Mouse (Mus musculus) limb, embryonic 12.5 days (tissue): ENCODE data around the gene Mthfsd. TPM values are rescaled to one million over a fixed set of nuclear protein-coding genes. Genes with fewer than 3 reads are reported as not detected.

Experiments used
- ATAC-seq: fragments of 200-750 bp; cut with Nextera tagmentation; 2 replicates; pipeline ENCODE4 v1.8.0; 2017; ENCODE audit warnings: low read depth, moderate TSS enrichment; ENCODE audit not compliant: insufficient number of reproducible peaks, insufficient read depth, low FRiP score, low TSS enrichment
- H3K27ac ChIP-seq: fragments of 300-500 bp; sonication (generic); 2 replicates; pipeline ENCODE4 v1.5.1; 2016; ENCODE audit warnings: mild to moderate bottlenecking, moderate library complexity
- H3K27me3 ChIP-seq: fragments of 300-500 bp; sonication (generic); 2 replicates; pipeline ENCODE4 v1.6.1; 2016; ENCODE audit warnings: mild to moderate bottlenecking, moderate library complexity
- H3K36me3 ChIP-seq: fragments of 300-500 bp; sonication (generic); 2 replicates; pipeline ENCODE4 v1.6.1; 2016; ENCODE audit warnings: mild to moderate bottlenecking, moderate library complexity
- H3K4me1 ChIP-seq: fragments of 300-500 bp; sonication (generic); replicated peaks from 2 replicates; pipeline ENCODE4 v1.6.1; 2016
- H3K4me2 ChIP-seq: fragments of 300-500 bp; sonication (generic); 2 replicates; pipeline ENCODE4 v1.6.1; 2016; ENCODE audit warnings: mild to moderate bottlenecking, moderate library complexity
- H3K4me3 ChIP-seq: fragments of 300-500 bp; sonication (generic); replicated peaks from 2 replicates; pipeline ENCODE4 v1.5.1; 2016; ENCODE audit warnings: mild to moderate bottlenecking
- H3K9ac ChIP-seq: fragments of 300-500 bp; sonication (generic); replicated peaks from 2 replicates; pipeline ENCODE4 v1.6.1; 2016; ENCODE audit warnings: mild to moderate bottlenecking, moderate library complexity
- H3K9me3 ChIP-seq: fragments of 300-500 bp; sonication (generic); 2 replicates; pipeline ENCODE4 v1.6.1; 2016; ENCODE audit warnings: mild to moderate bottlenecking, moderate library complexity
- WGBS: fragments of 180-500 bp; shearing (Covaris S2); methylation state at CpG from one replicate; pipeline ENCODE4 v1.1.7; 2016; 5-methylcytosine and 5-hydroxymethylcytosine counted together
- polyA plus RNA-seq: library from polyadenylated mRNA; unstranded; fragments of >200 nt; fragmentation: Nextera tagmentation; extraction: Ambion mirVana; gene quantifications from 2 replicates; pipeline ENCODE4 v1.2.1, GENCODE M21; 2016

Mthfsd gene
- polyA plus RNA-seq, 1 experiment from 2014 or later = 71.7 TPM

DNA sequence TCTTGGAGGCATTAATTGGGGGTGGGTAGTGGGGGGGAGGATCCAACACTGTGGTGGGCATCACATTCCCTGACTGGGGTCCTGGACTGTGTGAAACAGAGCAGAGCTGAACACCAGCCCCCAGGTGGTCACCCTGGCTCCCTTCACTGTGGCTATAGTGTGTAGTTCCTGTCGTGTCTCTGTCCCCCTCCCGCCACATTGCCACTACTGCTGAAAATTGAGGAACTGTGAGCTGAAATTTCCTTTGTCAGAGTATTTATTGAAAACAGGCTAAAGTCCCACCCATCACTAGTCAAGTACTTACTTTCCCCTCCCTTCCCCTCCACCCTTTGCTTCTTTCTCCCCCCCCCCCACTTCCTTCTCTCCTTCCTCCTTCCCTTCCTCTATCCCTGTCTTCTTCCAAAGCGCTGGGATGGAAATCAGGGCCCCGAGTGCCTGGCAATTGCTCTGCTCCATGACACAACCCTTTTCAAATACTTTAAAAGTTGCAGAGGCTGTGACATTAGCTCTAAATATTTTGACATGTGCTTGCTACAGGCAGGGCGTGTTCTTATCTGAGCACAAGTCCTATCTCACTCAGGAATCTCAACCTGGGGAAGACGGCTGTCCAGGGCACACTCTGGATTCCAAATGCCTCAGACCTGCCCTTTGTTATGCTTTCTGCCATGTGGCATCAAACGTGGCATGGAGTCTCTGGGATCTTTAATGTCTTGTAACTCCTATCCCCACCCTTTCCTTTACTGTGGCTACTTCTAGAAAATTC, 3.1 kb upstream of the Mthfsd start:
- no peak for ATAC-seq
- no peak overlapping the region for H3K4me3 ChIP-seq
- 52% methylated on average over 7 of the region's 7 CpGs for WGBS
- H3K27me3 ChIP-seq = peaks cover 57% of the 10 kb centered on the region
- H3K9me3 ChIP-seq = no peaks in the 10 kb centered on the region
- no peak overlapping the region for H3K9ac ChIP-seq
- no peak overlapping the region for H3K27ac ChIP-seq
- H3K4me1 ChIP-seq = peaks cover 42% of the 10 kb centered on the region
- peaks cover 5% of the 10 kb centered on the region for H3K36me3 ChIP-seq
- no peak overlapping the region for H3K4me2 ChIP-seq

DNA sequence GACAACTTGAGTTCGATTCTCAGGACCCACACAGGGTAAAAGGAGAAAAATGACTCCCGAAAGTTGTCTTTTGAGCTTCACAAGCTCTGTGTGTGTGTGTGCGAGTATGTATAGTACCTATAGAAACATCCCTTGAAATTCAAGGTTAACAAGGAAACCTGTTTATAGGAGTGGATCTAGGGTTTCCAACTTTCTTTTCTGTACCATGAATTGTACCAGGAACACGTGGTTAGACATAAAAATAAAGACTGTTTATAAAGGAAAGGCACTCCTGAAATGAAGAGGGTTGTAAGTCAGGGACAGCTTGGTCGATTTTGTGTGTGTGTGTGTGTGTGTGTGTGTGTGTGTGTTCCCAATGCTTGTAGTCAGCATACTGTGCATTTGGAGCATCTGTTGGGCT, 465 bp upstream of the Mthfsd start:
- H3K27ac ChIP-seq = peak overlapping the region; percentile 77; the same call in 1 of the 2 replicates
- H3K27me3 ChIP-seq = peaks cover 34% of the 10 kb centered on the region
- H3K4me1 ChIP-seq = peaks cover 21% of the 10 kb centered on the region
- no peaks in the 10 kb centered on the region for H3K9me3 ChIP-seq
- peak overlapping the region; percentile 90 for H3K4me3 ChIP-seq
- peak; percentile 3 for ATAC-seq
- peak overlapping the region; percentile 48 for H3K9ac ChIP-seq
- WGBS = 14% methylated on average over 5 of the region's 5 CpGs
- H3K36me3 ChIP-seq = peaks cover 24% of the 10 kb centered on the region
- peak overlapping the region; percentile 90 for H3K4me2 ChIP-seq

GRCm38 (mm10) chr8:121104049-121104818, 4.0 kb downstream of the Mthfsd start:
- H3K9ac ChIP-seq = no peak overlapping the region
- H3K4me1 ChIP-seq = peaks cover 18% of the 10 kb centered on the region
- no peak overlapping the region for H3K4me3 ChIP-seq
- H3K27me3 ChIP-seq = no peaks in the 10 kb centered on the region
- ATAC-seq = no peak
- H3K9me3 ChIP-seq = no peaks in the 10 kb centered on the region
- H3K4me2 ChIP-seq = no peak overlapping the region
- H3K27ac ChIP-seq = no peak overlapping the region
- 47% methylated on average over 17 of the region's 17 CpGs for WGBS
- peaks cover 68% of the 10 kb centered on the region for H3K36me3 ChIP-seq

- Histone ChIP-seq H3K4me3 (no peak overlapping the region), H3K4me2 (no peak overlapping the region), H3K36me3 (peaks cover 20% of the 10 kb centered on the region), H3K4me1 (peaks cover 2% of the 10 kb centered on the region), H3K9ac (no peak overlapping the region), H3K27ac (no peak overlapping the region), H3K27me3 (peaks cover 61% of the 10 kb centered on the region), H3K9me3 (no peaks in the 10 kb centered on the region)
- 68% methylated on average over 6 of the region's 6 CpGs for WGBS
- no peak for ATAC-seq
Measured at GRCm38 (mm10) chr8:121093496-121093895, 14.7 kb downstream of the Mthfsd start.

DNA sequence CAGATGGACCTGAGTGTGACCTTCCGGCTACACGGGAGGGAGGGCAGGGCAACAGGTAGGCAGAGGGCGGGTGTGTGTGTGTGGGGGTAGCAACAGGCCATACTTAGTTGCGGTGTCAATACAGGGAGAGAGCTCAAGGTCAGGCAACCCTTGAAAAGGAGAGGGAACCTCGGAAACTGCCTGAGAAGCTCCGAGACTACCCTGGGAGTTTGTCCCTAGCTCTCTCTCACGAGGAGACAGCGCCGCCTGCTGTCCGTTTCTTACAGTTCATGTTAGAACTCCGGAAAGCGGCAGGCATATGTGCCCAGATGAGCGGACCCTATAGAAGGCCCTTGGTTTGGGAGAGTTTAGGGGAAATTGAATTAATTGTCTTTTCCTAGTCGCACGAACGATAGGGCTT, 15.6 kb downstream of the Mthfsd start:
- Histone ChIP-seq H3K9me3 (no peaks in the 10 kb centered on the region), H3K27ac (no peak overlapping the region), H3K9ac (no peak overlapping the region), H3K4me3 (no peak overlapping the region), H3K36me3 (peaks cover 11% of the 10 kb centered on the region), H3K27me3 (peaks cover 69% of the 10 kb centered on the region), H3K4me2 (no peak overlapping the region), H3K4me1 (peaks cover 2% of the 10 kb centered on the region)
- ATAC-seq = peak; percentile 53
- WGBS = 4% methylated on average over 16 of the region's 16 CpGs

DNA sequence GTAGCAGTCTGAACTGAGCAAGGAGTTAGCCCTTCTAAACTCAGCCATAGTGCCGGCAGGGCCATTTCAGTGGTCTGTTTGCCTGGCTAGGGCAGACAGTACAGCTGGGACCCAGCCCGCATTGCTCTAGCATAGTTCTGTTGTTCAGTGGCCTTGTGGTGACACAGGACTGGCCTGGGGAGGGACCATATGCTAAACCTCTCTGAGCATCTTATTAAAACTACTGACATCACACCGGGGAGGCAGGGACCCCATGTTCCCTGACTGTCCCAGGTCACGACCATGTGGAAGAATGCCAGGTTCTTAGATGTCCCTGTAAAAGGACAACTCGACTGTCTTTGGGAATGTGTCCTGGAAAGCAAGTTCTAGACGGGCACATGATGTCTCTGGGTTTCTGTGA, 16.1 kb downstream of the Mthfsd start:
- Histone ChIP-seq H3K4me3 (no peak overlapping the region), H3K36me3 (peaks cover 7% of the 10 kb centered on the region), H3K27ac (no peak overlapping the region), H3K4me1 (peaks cover 2% of the 10 kb centered on the region), H3K9me3 (no peaks in the 10 kb centered on the region), H3K27me3 (peaks cover 73% of the 10 kb centered on the region), H3K4me2 (no peak overlapping the region), H3K9ac (no peak overlapping the region; the same call in 1 of the 2 replicates)
- 0 out of 2 replicates have a peak, but pooled peaks have one; percentile 9 for ATAC-seq
- 28% methylated on average over 6 of the region's 6 CpGs for WGBS

GRCm38 (mm10) chr8:121090716-121091115, 17.5 kb downstream of the Mthfsd start:
- Histone ChIP-seq H3K4me2 (no peak overlapping the region), H3K27ac (no peak overlapping the region), H3K4me3 (no peak overlapping the region)

GRCm38 (mm10) chr8:121089631-121090380, 18.4 kb downstream of the Mthfsd start:
- Histone ChIP-seq H3K9me3 (no peaks in the 10 kb centered on the region), H3K27ac (no peak overlapping the region), H3K9ac (no peak overlapping the region), H3K27me3 (peaks cover 95% of the 10 kb centered on the region), H3K4me3 (0 out of 2 replicates have a peak overlapping the region, but pooled peaks have one; percentile 3), H3K4me2 (peak overlapping the region; percentile 8; the same call in 1 of the 2 replicates), H3K4me1 (peaks cover 7% of the 10 kb centered on the region), H3K36me3 (no peaks in the 10 kb centered on the region)
- no peak for ATAC-seq
- 5% methylated on average over 32 of the region's 32 CpGs for WGBS

More at GRCm38 (mm10) chr8:121090716-121091115, 17.5 kb downstream of the Mthfsd start:
- Histone ChIP-seq H3K4me1 (peaks cover 2% of the 10 kb centered on the region), H3K27me3 (peaks cover 88% of the 10 kb centered on the region), H3K9me3 (no peaks in the 10 kb centered on the region), H3K9ac (no peak overlapping the region), H3K36me3 (no peaks in the 10 kb centered on the region)
- 0% methylated on average over 1 of the region's 1 CpGs for WGBS
- ATAC-seq = no peak

- Histone ChIP-seq H3K4me2 (peak overlapping the region; percentile 8; the same call in 1 of the 2 replicates), H3K4me3 (0 out of 2 replicates have a peak overlapping the region, but pooled peaks have one; percentile 3), H3K36me3 (no peaks in the 10 kb centered on the region), H3K27me3 (peaks cover 97% of the 10 kb centered on the region), H3K9ac (no peak overlapping the region), H3K4me1 (peaks cover 15% of the 10 kb centered on the region), H3K9me3 (no peaks in the 10 kb centered on the region), H3K27ac (no peak overlapping the region)
- whole genome bisulfite sequencing = 2% methylated on average over 40 of the region's 40 CpGs
- ATAC-seq = no peak
Measured at GRCm38 (mm10) chr8:121088871-121089630, 19.1 kb downstream of the Mthfsd start.

- no peak overlapping the region for H3K4me3 ChIP-seq
- H3K9ac ChIP-seq = no peak overlapping the region
Measured at GRCm38 (mm10) chr8:121088281-121088680, 19.9 kb downstream of the Mthfsd start.

More at GRCm38 (mm10) chr8:121088281-121088680, 19.9 kb downstream of the Mthfsd start:
- peaks cover 22% of the 10 kb centered on the region for H3K4me1 ChIP-seq
- H3K27me3 ChIP-seq = peaks cover 97% of the 10 kb centered on the region
- no peaks in the 10 kb centered on the region for H3K9me3 ChIP-seq
- no peak overlapping the region for H3K27ac ChIP-seq
- H3K36me3 ChIP-seq = no peaks in the 10 kb centered on the region
- H3K4me2 ChIP-seq = no peak overlapping the region
- 4% methylated on average over 8 of the region's 8 CpGs for WGBS
- ATAC-seq = no peak
